Mouse (Mus musculus) embryo, embryonic 11 days (tissue): Measurements from ENCODE around the gene Rpa1.
"Not testable (repeated sequence)": the region's sequence is repeated elsewhere in the genome, so short reads cannot be mapped to it uniquely, and the experiment has no call there.

Experiments
- DNase-seq: peaks from one replicate; pipeline ENCODE4 v3.0.0-alpha.2; 2015

The Rpa1 gene

GRCm38 (mm10) chr11:75318351-75319221 is 29.5 kb downstream of the Rpa1 start:
- no peak for DNase-seq

GRCm38 (mm10) chr11:75313834-75314233 is 34.3 kb downstream of the Rpa1 start:
- no peak for DNase-seq

- no peak for DNase-seq
These were observed 36.4 kb downstream of the Rpa1 start for GRCm38 (mm10) chr11:75311751-75312150.

- DNase-seq = no peak
These were observed 37.3 kb downstream of the Rpa1 start for GRCm38 (mm10) chr11:75310813-75311212.

- no peak for DNase-seq
These were observed 39.5 kb downstream of the Rpa1 start for GRCm38 (mm10) chr11:75308650-75309049.

- DNase-seq = no peak
These were observed 43.3 kb downstream of the Rpa1 start for GRCm38 (mm10) chr11:75304797-75305196.

- DNase-seq = no peak
These were observed 47.2 kb downstream of the Rpa1 start for GRCm38 (mm10) chr11:75300954-75301353.

GRCm38 (mm10) chr11:75299786-75300185 is 48.3 kb downstream of the Rpa1 start:
- DNase-seq = no peak

- no peak for DNase-seq
These were observed 49.6 kb downstream of the Rpa1 start for GRCm38 (mm10) chr11:75298491-75298890.

GRCm38 (mm10) chr11:75297631-75298030 is 50.5 kb downstream of the Rpa1 start:
- no peak for DNase-seq

GRCm38 (mm10) chr11:75296406-75297005 is 51.6 kb downstream of the Rpa1 start:
- no peak for DNase-seq

- DNase-seq = not testable (repeated sequence)
These were observed 52.6 kb downstream of the Rpa1 start for GRCm38 (mm10) chr11:75295534-75295933.

- no peak for DNase-seq
These were observed 53.3 kb downstream of the Rpa1 start for GRCm38 (mm10) chr11:75294862-75295261.

- DNase-seq = no peak
These were observed 54.2 kb downstream of the Rpa1 start for GRCm38 (mm10) chr11:75293852-75294361.

GRCm38 (mm10) chr11:75292281-75292680 is 55.8 kb downstream of the Rpa1 start:
- no peak for DNase-seq

GRCm38 (mm10) chr11:75291389-75292215 is 56.5 kb downstream of the Rpa1 start:
- peak; percentile 51 for DNase-seq

GRCm38 (mm10) chr11:75290566-75291271 is 57.4 kb downstream of the Rpa1 start:
- DNase-seq = peak; percentile 91

- DNase-seq = no peak
These were observed 59.0 kb downstream of the Rpa1 start for GRCm38 (mm10) chr11:75289120-75289519.

GRCm38 (mm10) chr11:75288517-75288916 is 59.6 kb downstream of the Rpa1 start:
- DNase-seq = no peak

GRCm38 (mm10) chr11:75287940-75288339 is 60.2 kb downstream of the Rpa1 start:
- DNase-seq = no peak

GRCm38 (mm10) chr11:75286868-75287267 is 61.3 kb downstream of the Rpa1 start:
- no peak for DNase-seq

GRCm38 (mm10) chr11:75285893-75286467 is 62.1 kb downstream of the Rpa1 start:
- no peak for DNase-seq
